Comparison of ENCODE assay signal across 8 mouse cellular contexts in genomic region chr1:91038010-91038409, GRCm38 (mm10). TPM values are rescaled to one million over a fixed set of nuclear protein-coding genes. Genes with fewer than 3 reads are reported as not detected.
DNase-seq lines count a peak whose midpoint lies in the region; ATAC-seq and TF ChIP-seq lines count a peak whose summit lies in the region.

No protein-coding gene starts in this region.

- H3K36me3 ChIP-seq in splenic B cell, adult 2 months (ENCODE audit: control insufficient read depth, insufficient read depth, low read length, poor library complexity, severe bottlenecking), result no peaks in the 10 kb centered on the region

- ATAC-seq in activated CD4-positive, CD25-positive, alpha-beta regulatory T cell, adult 4 months, result peak; percentile 97
- ATAC-seq in inflammation-experienced regulatory T-cells, adult 6 months, result peak; percentile 91

- TF ChIP-seq CTCF in layer of hippocampus, adult 2 months (conservative IDR thresholded peaks at IDR 0.05), result peak; percentile 75

- peak overlapping the region; percentile 50 for H3K27ac ChIP-seq in layer of hippocampus, adult 2 months

- no peaks in the 10 kb centered on the region for H3K27me3 ChIP-seq in splenic B cell, adult 2 months (ENCODE audit: control insufficient read depth, insufficient read depth, low read length, poor library complexity, severe bottlenecking)

- no peak for DNase-seq in layer of hippocampus, adult 2 months (ENCODE audit: low spot score in 2 of 2)
- DNase-seq in layer of hippocampus, adult 8-10 months (ENCODE audit: low spot score in 2 of 2), result no peak
- DNase-seq in splenic B cell, adult 2 months (ENCODE audit: low read depth, low spot score), result peak; percentile 83
- no peak for DNase-seq in embryo, embryonic 10 days (ENCODE audit: low spot score)
- DNase-seq in layer of hippocampus, adult 9-10 months (ENCODE audit: low spot score), result no peak
- no peak for DNase-seq in cerebellum, adult 18-20 months

- H3K4me3 ChIP-seq in layer of hippocampus, adult 2 months, result no peak overlapping the region

RNA-seq across cellular contexts. Expression of gene Lrrfip1, which starts 39.5 kb away (rescaled TPM):
- total RNA-seq in layer of hippocampus, adult 2 months (2021), result 10 to 100 TPM; 77.6 to 82.3 TPM
- total RNA-seq in layer of hippocampus, adult 8-10 months (2022), result 10 to 100 TPM; 66.2 to 83.0 (median 73.9) TPM
- polyA plus RNA-seq in activated CD4-positive, CD25-positive, alpha-beta regulatory T cell, adult 4 months (2017; shearing (Covaris generic)), result 100 to 1,000 TPM; 176 to 194 TPM
- 100 to 1,000 TPM; 200 to 230 (median 201) TPM for polyA plus RNA-seq in inflammation-experienced regulatory T-cells, adult 6 months (2017; shearing (Covaris generic))
